Mouse (Mus musculus) midbrain, embryonic 12.5 days (tissue): ENCODE measurements around the gene Cpa4. TPM values are rescaled to one million over a fixed set of nuclear protein-coding genes. Genes with fewer than 3 reads are reported as not detected.

Experiments used
- ATAC-seq: fragments of 200-750 bp; cut with Nextera tagmentation; 2 replicates; pipeline ENCODE4 v1.8.0; 2017; ENCODE audit warnings: low read depth, moderate TSS enrichment, moderate library complexity; ENCODE audit not compliant: low FRiP score
- H3K27ac ChIP-seq: fragments of 300-500 bp; sonication (generic); replicated peaks from 2 replicates; pipeline ENCODE4 v1.5.1; 2016; ENCODE audit warnings: mild to moderate bottlenecking
- H3K27me3 ChIP-seq: fragments of 300-500 bp; sonication (generic); 2 replicates; pipeline ENCODE4 v1.6.1; 2016; ENCODE audit warnings: mild to moderate bottlenecking
- H3K36me3 ChIP-seq: fragments of 300-500 bp; sonication (generic); 2 replicates; pipeline ENCODE4 v1.6.1; 2016
- H3K4me1 ChIP-seq: fragments of 300-500 bp; sonication (generic); 2 replicates; pipeline ENCODE4 v1.6.1; 2016
- H3K4me2 ChIP-seq: fragments of 300-500 bp; sonication (generic); replicated peaks from 2 replicates; pipeline ENCODE4 v1.6.1; 2016; ENCODE audit warnings: mild to moderate bottlenecking, moderate library complexity
- H3K4me3 ChIP-seq: fragments of 300-500 bp; sonication (generic); 2 replicates; pipeline ENCODE4 v1.5.1; 2016; ENCODE audit warnings: mild to moderate bottlenecking
- H3K9ac ChIP-seq: fragments of 300-500 bp; sonication (generic); replicated peaks from 2 replicates; pipeline ENCODE4 v1.6.1; 2016; ENCODE audit warnings: mild to moderate bottlenecking, moderate library complexity
- H3K9me3 ChIP-seq: fragments of 300-500 bp; sonication (generic); 2 replicates; pipeline ENCODE4 v1.6.1; 2016; ENCODE audit warnings: mild to moderate bottlenecking
- WGBS: fragments of 180-500 bp; shearing (Covaris S2); methylation state at CpG from one replicate; pipeline ENCODE4 v1.1.7; 2016; 5-methylcytosine and 5-hydroxymethylcytosine counted together
- polyA plus RNA-seq: library from polyadenylated mRNA; unstranded; fragments of >200 nt; fragmentation: Nextera tagmentation; extraction: Ambion mirVana; gene quantifications from 2 replicates; pipeline ENCODE4 v1.2.1, GENCODE M21; 2016

Gene Cpa4
- polyA plus RNA-seq, 1 experiment from 2014 or later = 1.6 TPM

DNA sequence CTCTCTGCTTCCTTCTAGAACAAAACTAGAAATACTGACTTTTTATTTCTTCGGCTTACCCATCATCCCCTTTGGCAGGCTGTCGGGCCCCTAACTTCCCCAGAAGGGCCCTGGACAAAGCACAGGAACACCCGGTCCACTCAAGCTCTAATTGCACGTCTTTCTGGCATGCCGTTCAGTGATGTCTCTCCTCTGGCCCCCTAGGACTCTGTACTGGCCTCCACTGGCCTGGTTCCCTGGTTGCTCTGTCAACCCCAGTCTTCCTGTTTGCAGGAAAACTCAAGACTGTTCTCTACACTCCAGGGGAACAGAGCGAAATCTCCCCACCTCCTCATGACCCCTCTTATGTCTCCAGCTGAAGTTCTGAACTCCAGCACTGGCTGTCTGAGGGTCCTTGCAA is 50.6 kb downstream of the Cpa4 start:
- Histone ChIP-seq H3K4me2 (peak overlapping the region; percentile 54; the same call in 1 of the 2 replicates), H3K9ac (0 out of 2 replicates have a peak overlapping the region, but pooled peaks have one; percentile 15)
- WGBS = 22% methylated on average over 6 of the region's 6 CpGs

GRCm38 (mm10) chr6:30619606-30620005 is 51.4 kb downstream of the Cpa4 start:
- Histone ChIP-seq H3K9me3 (no peaks in the 10 kb centered on the region), H3K4me3 (no peak overlapping the region), H3K27ac (0 out of 2 replicates have a peak overlapping the region, but pooled peaks have one; percentile 92), H3K9ac (no peak overlapping the region), H3K4me1 (peaks cover 56% of the 10 kb centered on the region), H3K27me3 (no peaks in the 10 kb centered on the region), H3K36me3 (no peaks in the 10 kb centered on the region), H3K4me2 (no peak overlapping the region)
- 64% methylated on average over 5 of the region's 5 CpGs for WGBS
- ATAC-seq = no peak

More for the DNA sequence above, 50.6 kb downstream of the Cpa4 start:
- Histone ChIP-seq H3K27ac (peak overlapping the region; percentile 92), H3K4me3 (no peak overlapping the region), H3K9me3 (no peaks in the 10 kb centered on the region), H3K36me3 (no peaks in the 10 kb centered on the region), H3K4me1 (peaks cover 62% of the 10 kb centered on the region), H3K27me3 (no peaks in the 10 kb centered on the region)
- no peak for ATAC-seq

DNA sequence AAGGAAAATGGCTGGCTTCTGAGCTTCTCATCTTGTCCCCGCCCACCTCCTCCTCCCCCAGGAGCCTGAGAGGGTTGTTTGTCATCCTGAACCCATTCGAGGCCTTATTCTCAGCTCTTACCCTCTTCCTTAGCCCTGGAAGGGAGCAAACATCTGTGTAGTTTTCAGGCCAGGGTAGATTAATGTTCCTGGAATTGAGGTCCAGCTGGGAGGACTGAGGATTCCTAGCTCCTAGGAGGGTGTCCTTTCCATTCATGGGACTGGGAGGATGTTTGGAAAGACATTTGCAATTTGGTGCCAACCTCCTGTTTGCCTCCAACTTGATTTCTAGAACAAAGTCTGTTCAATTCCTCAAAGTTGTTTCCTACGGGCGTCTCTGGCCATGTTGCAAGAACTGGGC is 52.4 kb downstream of the Cpa4 start:
- WGBS = 84% methylated on average over 4 of the region's 4 CpGs
- Histone ChIP-seq H3K4me2 (no peak overlapping the region), H3K36me3 (no peaks in the 10 kb centered on the region), H3K27me3 (no peaks in the 10 kb centered on the region), H3K27ac (no peak overlapping the region), H3K9ac (no peak overlapping the region), H3K4me3 (no peak overlapping the region), H3K4me1 (peaks cover 47% of the 10 kb centered on the region), H3K9me3 (no peaks in the 10 kb centered on the region)
- no peak for ATAC-seq

DNA sequence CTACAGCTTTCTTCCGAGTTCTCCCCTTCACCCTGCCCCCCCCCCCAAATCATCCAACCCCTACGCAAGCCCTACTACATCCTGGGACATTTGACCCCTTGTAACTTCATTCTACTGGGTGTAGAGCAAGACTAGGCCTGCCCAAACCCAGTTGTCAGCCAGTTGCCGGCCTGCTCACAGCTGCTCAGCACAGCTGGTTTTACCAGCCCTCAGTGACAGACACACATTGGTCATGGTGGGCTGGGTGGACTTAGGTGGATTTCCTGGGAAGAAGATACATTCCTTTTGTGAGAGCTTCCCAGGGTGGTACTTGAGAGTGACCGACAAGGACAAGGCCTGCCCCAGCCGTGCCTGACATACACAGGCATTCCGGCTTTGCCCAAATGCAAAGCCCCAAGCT is 52.8 kb downstream of the Cpa4 start:
- Histone ChIP-seq H3K4me2 (no peak overlapping the region), H3K4me1 (peaks cover 43% of the 10 kb centered on the region), H3K27me3 (no peaks in the 10 kb centered on the region), H3K9ac (no peak overlapping the region), H3K27ac (0 out of 2 replicates have a peak overlapping the region, but pooled peaks have one; percentile 6), H3K9me3 (no peaks in the 10 kb centered on the region), H3K4me3 (no peak overlapping the region), H3K36me3 (no peaks in the 10 kb centered on the region)
- no peak for ATAC-seq
- 91% methylated on average over 6 of the region's 6 CpGs for WGBS

DNA sequence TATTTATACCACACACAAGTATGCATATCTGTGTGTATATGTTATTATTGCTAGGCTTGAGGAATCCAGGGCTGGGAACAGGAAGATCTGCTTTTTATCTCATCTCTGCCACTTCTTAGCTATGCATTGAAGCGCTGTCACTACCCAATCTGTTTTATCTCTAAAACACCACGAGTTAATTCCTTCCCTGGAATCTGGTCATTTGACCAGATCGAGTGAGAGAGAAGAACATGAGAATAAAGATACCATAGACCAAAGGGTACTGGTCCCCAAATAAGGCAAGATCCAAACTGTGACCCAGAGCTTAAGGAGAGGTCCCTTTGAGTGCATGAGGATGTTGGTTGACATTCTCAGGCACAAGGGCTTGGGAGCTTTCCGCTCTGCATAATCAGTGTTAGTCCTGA is 53.8 kb downstream of the Cpa4 start:
- H3K36me3 ChIP-seq = no peaks in the 10 kb centered on the region
- peaks cover 33% of the 10 kb centered on the region for H3K4me1 ChIP-seq
- H3K4me3 ChIP-seq = no peak overlapping the region
- no peaks in the 10 kb centered on the region for H3K27me3 ChIP-seq
- ATAC-seq = no peak
- H3K9ac ChIP-seq = no peak overlapping the region
- H3K27ac ChIP-seq = no peak overlapping the region
- H3K4me2 ChIP-seq = no peak overlapping the region
- 80% methylated on average over 4 of the region's 4 CpGs for WGBS
- H3K9me3 ChIP-seq = no peaks in the 10 kb centered on the region

GRCm38 (mm10) chr6:30624763-30625162 is 56.6 kb downstream of the Cpa4 start:
- Histone ChIP-seq H3K4me2 (no peak overlapping the region), H3K27me3 (no peaks in the 10 kb centered on the region), H3K9me3 (no peaks in the 10 kb centered on the region), H3K4me3 (no peak overlapping the region), H3K27ac (no peak overlapping the region), H3K9ac (no peak overlapping the region), H3K36me3 (no peaks in the 10 kb centered on the region), H3K4me1 (peaks cover 14% of the 10 kb centered on the region; the same call in 1 of the 2 replicates)
- no peak for ATAC-seq
- 92% methylated on average over 9 of the region's 9 CpGs for WGBS

DNA sequence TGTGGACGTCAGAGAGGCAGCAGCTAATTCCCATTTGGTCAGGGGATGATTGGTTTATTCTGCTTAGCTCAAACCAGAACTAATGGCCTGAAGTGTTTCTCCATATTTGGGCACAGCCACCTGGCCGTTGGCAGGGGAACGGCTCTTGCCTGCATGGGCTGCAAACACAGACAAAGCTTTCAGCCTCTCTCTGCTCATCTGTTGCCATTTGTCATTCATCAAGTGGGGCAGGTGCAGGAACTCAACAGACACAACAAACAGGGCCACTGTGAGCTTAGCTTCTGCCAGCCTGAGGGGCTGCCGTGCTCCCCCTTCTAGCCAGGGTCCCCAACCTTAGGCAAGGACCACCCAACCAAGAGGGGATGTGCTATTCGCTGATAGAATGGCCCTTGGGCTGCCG is 60.0 kb downstream of the Cpa4 start:
- no peaks in the 10 kb centered on the region for H3K9me3 ChIP-seq
- no peak overlapping the region for H3K4me3 ChIP-seq
- no peak overlapping the region for H3K4me2 ChIP-seq
- H3K9ac ChIP-seq = no peak overlapping the region
- ATAC-seq = peak; percentile 62
- WGBS = 52% methylated on average over 6 of the region's 6 CpGs
- no peaks in the 10 kb centered on the region for H3K27me3 ChIP-seq
- H3K4me1 ChIP-seq = peaks cover 10% of the 10 kb centered on the region; the same call in 1 of the 2 replicates
- H3K27ac ChIP-seq = peak overlapping the region; percentile 50
- H3K36me3 ChIP-seq = no peaks in the 10 kb centered on the region

DNA sequence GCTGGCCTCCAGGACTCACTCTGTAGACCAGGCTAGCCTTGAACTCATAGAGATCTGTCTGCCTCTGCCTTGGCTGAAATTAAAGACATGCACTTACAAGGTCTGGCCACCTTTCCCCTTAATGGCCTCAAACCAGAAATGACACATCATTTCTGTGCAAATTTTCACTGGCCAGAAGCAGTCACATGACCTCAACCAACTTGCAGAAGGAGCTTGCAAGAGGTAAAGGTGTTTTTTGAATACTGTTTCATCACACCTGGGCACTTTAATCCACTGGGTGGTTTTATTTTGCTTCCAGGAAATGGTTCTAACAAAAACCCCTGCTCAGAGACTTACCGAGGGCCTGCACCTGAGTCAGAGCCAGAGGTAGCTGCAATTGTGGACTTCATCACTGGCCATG is 61.8 kb downstream of the Cpa4 start:
- WGBS = 97% methylated on average over 1 of the region's 1 CpGs
- Histone ChIP-seq H3K9me3 (no peaks in the 10 kb centered on the region), H3K27ac (no peak overlapping the region), H3K27me3 (no peaks in the 10 kb centered on the region), H3K4me3 (no peak overlapping the region), H3K4me1 (peaks cover 10% of the 10 kb centered on the region; the same call in 1 of the 2 replicates), H3K9ac (no peak overlapping the region), H3K4me2 (no peak overlapping the region), H3K36me3 (no peaks in the 10 kb centered on the region)
- no peak for ATAC-seq

DNA sequence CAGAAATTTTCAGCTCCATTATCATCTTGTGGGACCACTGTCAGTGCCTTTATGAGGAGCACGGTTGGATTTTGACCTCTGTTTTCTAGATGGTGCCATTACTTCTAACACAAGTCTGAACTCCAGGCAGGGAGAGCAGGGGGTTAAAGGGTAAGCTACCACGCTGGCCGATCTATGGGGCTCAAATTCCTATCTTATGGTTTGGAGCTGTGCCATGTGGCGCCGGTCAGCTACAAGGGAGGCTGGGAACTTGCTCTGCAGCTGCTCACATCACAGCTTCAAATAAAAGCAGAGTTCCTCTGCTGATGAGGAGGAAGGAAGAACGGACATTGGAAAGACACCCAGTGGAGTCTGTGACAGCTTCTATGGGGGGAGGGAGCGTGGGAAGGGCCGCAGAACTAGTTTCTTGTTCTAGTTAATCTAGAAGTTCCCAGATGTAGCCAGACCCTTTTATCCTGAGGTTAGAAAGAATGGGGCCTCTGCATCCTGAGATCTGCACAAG is 67.2 kb downstream of the Cpa4 start:
- H3K9ac ChIP-seq = no peak overlapping the region
- 0 out of 2 replicates have a peak overlapping the region, but pooled peaks have one; percentile 30 for H3K27ac ChIP-seq
- H3K36me3 ChIP-seq = no peaks in the 10 kb centered on the region
- 52% methylated on average over 8 of the region's 8 CpGs for WGBS
- H3K4me1 ChIP-seq = peaks cover 14% of the 10 kb centered on the region
- H3K27me3 ChIP-seq = no peaks in the 10 kb centered on the region
- ATAC-seq = no peak
- no peak overlapping the region for H3K4me2 ChIP-seq
- no peak overlapping the region for H3K4me3 ChIP-seq
- no peaks in the 10 kb centered on the region for H3K9me3 ChIP-seq

- Histone ChIP-seq H3K9me3 (no peaks in the 10 kb centered on the region), H3K36me3 (no peaks in the 10 kb centered on the region), H3K4me3 (no peak overlapping the region), H3K27me3 (no peaks in the 10 kb centered on the region), H3K9ac (no peak overlapping the region), H3K4me2 (no peak overlapping the region), H3K4me1 (peaks cover 14% of the 10 kb centered on the region), H3K27ac (peak overlapping the region; percentile 66)
- no peak for ATAC-seq
- 21% methylated on average over 4 of the region's 4 CpGs for WGBS
Observed at GRCm38 (mm10) chr6:30636186-30636842, 68.1 kb downstream of the Cpa4 start.

DNA sequence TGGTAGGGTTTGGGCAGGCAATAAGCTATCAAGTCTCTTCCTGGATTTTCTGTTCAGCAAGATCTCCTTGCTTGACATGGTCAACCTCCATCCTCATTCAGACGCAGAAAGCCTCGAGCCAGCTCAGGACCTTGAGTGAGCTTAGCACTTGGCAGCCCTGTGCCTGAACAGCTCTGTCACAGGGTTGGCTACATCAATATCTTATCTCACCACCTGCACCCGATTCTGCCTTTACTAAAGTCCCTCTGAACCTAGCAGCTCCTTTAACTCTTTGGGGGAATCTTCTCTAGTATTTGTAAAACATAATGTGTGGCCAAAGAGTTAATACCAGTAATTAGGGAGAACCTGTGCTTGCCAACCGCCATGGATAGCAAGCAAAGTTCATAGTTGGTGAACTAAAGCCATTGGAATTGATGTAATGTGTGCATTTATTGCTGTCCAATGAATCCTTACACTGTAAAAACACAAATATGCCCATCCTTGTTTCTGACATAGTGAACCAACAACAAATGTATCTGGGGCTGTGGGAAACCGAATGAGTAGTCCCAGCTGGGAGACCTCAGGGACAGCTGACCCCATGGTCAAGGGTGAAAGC is 70.6 kb downstream of the Cpa4 start, which contains the start of gene Cpa1:
Gene Cpa1, plus strand, starts transcription at position 545 of the 595 bp plus-strand sequence.
- ATAC-seq = no peak
- H3K4me3 ChIP-seq = no peak within 1 kb of the TSS
- H3K27me3 ChIP-seq = no peaks in the 10 kb centered on the region
- H3K4me2 ChIP-seq = no peak within 1 kb of the TSS
- H3K9me3 ChIP-seq = no peaks in the 10 kb centered on the region
- peaks cover 12% of the 10 kb centered on the region for H3K4me1 ChIP-seq
- H3K9ac ChIP-seq = no peak within 1 kb of the TSS
- 90% methylated on average over 5 of the region's 5 CpGs for WGBS
- H3K36me3 ChIP-seq = no peaks in the 10 kb centered on the region
- no peak within 1 kb of the TSS for H3K27ac ChIP-seq
